Mouse (Mus musculus) stomach, embryonic 16.5 days (tissue): Measurements from ENCODE around the gene Vwa3b. TPM values are rescaled to one million over a fixed set of nuclear protein-coding genes. Genes with fewer than 3 reads are reported as not detected.

Experiments
- ATAC-seq: fragments of 200-750 bp; cut with Nextera tagmentation; 2 replicates; pipeline ENCODE4 v1.8.0; 2017; ENCODE audit warnings: moderate number of reproducible peaks, moderate TSS enrichment; ENCODE audit not compliant: insufficient read depth, low FRiP score
- H3K27ac ChIP-seq: fragments of 300-500 bp; sonication (generic); 2 replicates; pipeline ENCODE4 v1.5.1; 2014; ENCODE audit warnings: low read length
- H3K27me3 ChIP-seq: fragments of 300-500 bp; sonication (generic); 2 replicates; pipeline ENCODE4 v1.6.1; 2014; ENCODE audit warnings: low read length, control low read depth, mixed read lengths; ENCODE audit not compliant: control insufficient read depth, insufficient read depth
- H3K36me3 ChIP-seq: fragments of 300-500 bp; sonication (generic); 2 replicates; pipeline ENCODE4 v1.6.1; 2014; ENCODE audit warnings: low read length; ENCODE audit not compliant: control insufficient read depth, insufficient read depth
- H3K4me1 ChIP-seq: fragments of 300-500 bp; sonication (generic); 2 replicates; pipeline ENCODE4 v1.6.1; 2014; ENCODE audit warnings: low read length, control low read depth, mixed read lengths; ENCODE audit not compliant: control insufficient read depth, insufficient read depth
- H3K4me2 ChIP-seq: fragments of 300-500 bp; sonication (generic); 2 replicates; pipeline ENCODE4 v1.6.1; 2014; ENCODE audit warnings: low read depth, low read length, mixed read lengths
- H3K4me3 ChIP-seq: fragments of 300-500 bp; sonication (generic); replicated peaks from 2 replicates; pipeline ENCODE4 v1.5.1; 2014; ENCODE audit warnings: mild to moderate bottlenecking, low read length
- H3K9ac ChIP-seq: fragments of 300-500 bp; sonication (generic); 2 replicates; pipeline ENCODE4 v1.6.1; 2014; ENCODE audit warnings: low read length
- H3K9me3 ChIP-seq: fragments of 300-500 bp; sonication (generic); replicated peaks from 2 replicates; pipeline ENCODE4 v1.6.1; 2016; ENCODE audit warnings: low read length, control low read depth; ENCODE audit not compliant: control insufficient read depth
- WGBS: fragments of 180-500 bp; shearing (Covaris S2); extraction: QIAGEN DNeasy Blood & Tissue Kit; methylation state at CpG from one replicate; pipeline ENCODE4 v1.1.7; 2014; 5-methylcytosine and 5-hydroxymethylcytosine counted together
- polyA plus RNA-seq: library from polyadenylated mRNA; unstranded; fragments of >200 nt; fragmentation: Nextera tagmentation; extraction: Ambion mirVana; gene quantifications from 2 replicates; pipeline ENCODE4 v1.2.1, GENCODE M21; 2015

Vwa3b gene
- polyA plus RNA-seq, 1 experiment from 2014 or later = 0.37 TPM

DNA sequence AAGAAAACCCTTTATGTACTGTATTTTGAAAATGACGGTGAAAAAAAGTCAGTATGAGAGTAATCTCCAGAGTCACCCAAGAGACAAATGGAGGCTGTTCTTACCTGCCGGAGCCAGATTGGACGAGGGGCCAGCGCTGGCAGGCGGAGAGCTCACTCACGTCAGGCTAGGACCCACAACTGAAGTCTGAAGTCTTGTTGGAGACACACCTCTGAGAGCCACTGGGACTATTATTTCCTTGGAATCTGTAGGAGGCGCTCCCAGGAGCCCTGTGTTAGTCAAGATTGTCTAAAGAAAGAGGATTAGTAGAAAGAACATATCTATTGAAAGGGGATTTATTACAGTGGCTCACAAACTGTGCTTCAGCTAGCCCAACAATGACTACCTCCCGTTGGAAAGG lies 16.4 kb downstream of the Vwa3b start:
- Histone ChIP-seq H3K36me3 (no peaks in the 10 kb centered on the region), H3K27ac (no peak overlapping the region), H3K4me3 (no peak overlapping the region), H3K9ac (no peak overlapping the region), H3K4me1 (0 out of 2 replicates have a peak, but pooled peaks cover 4% of the 10 kb centered on the region), H3K9me3 (no peaks in the 10 kb centered on the region), H3K27me3 (no peaks in the 10 kb centered on the region), H3K4me2 (no peak overlapping the region)
- ATAC-seq = no peak
- 85% methylated on average over 8 of the region's 8 CpGs for WGBS

DNA sequence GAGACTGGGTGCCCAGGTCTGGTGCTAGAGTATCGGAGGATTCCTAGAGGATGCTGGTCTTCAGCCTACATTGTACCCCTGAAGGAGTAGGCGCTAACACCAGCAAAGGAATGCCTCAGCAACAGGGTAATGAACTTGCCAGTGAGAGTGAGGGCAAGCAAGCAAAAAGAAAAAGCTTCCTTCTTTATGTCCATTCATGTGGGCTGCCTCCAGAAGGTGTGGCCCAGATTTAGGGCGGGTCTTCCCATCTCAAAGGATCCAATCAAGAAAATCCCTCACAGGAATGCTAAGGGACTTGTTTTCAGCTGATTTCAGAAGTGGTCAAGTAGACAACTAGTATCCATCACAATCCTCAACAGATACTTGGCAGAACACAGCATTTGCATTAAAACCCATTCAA lies 16.8 kb downstream of the Vwa3b start:
- H3K9ac ChIP-seq = no peak overlapping the region
- ATAC-seq = no peak
- H3K4me3 ChIP-seq = no peak overlapping the region
- H3K27me3 ChIP-seq = no peaks in the 10 kb centered on the region
- no peaks in the 10 kb centered on the region for H3K36me3 ChIP-seq
- 0 out of 2 replicates have a peak, but pooled peaks cover 4% of the 10 kb centered on the region for H3K4me1 ChIP-seq
- H3K9me3 ChIP-seq = no peaks in the 10 kb centered on the region
- 87% methylated on average over 3 of the region's 3 CpGs for WGBS
- H3K27ac ChIP-seq = no peak overlapping the region
- no peak overlapping the region for H3K4me2 ChIP-seq

DNA sequence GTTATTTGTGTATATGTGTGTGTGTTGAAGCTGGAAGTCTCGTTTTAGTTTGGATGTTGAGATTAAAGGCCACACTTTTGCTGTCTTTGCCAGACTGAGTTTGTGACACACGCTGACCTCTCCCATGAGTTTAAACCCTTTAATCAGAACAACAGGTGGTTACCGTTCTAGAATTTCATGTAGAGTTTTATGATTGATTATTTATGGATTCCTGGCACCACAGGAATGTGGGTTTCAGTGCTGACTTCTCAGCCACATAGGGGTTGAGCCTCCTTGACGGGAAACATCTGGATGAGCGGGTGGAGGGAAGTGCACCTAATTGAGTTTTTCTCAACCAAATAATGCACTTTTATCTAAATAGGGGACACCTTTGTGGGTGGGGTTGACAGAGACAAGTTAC lies 19.1 kb downstream of the Vwa3b start:
- no peak overlapping the region for H3K9ac ChIP-seq
- ATAC-seq = no peak
- H3K4me2 ChIP-seq = no peak overlapping the region
- H3K27me3 ChIP-seq = no peaks in the 10 kb centered on the region
- H3K9me3 ChIP-seq = no peaks in the 10 kb centered on the region
- no peak overlapping the region for H3K27ac ChIP-seq
- H3K36me3 ChIP-seq = no peaks in the 10 kb centered on the region
- H3K4me3 ChIP-seq = no peak overlapping the region
- H3K4me1 ChIP-seq = 0 out of 2 replicates have a peak, but pooled peaks cover 4% of the 10 kb centered on the region
- WGBS = 31% methylated on average over 5 of the region's 5 CpGs

DNA sequence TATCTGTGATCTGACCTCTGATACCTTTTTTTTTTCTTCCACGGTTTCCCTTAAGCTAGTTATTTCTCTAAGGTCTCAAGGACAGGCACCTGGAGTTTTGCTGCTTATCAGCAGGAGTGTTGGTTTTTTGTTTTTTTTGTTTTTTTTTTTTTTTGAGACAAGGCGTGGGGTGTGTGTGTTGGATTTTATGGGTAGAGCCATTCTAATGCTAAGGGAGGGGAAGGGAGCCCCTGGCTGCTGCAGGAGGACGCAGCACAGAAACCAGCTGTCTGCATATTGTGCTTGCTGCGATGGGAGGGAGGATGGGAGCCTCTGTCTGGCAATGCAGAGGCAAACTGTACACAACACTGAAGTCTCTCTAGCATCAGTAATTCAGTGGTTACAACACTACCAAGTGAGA lies 22.8 kb downstream of the Vwa3b start:
- no peak for ATAC-seq
- Histone ChIP-seq H3K4me1 (0 out of 2 replicates have a peak, but pooled peaks cover 7% of the 10 kb centered on the region), H3K27ac (no peak overlapping the region), H3K36me3 (no peaks in the 10 kb centered on the region), H3K9ac (no peak overlapping the region), H3K9me3 (no peaks in the 10 kb centered on the region), H3K4me2 (no peak overlapping the region), H3K27me3 (no peaks in the 10 kb centered on the region), H3K4me3 (no peak overlapping the region)
- 28% methylated on average over 4 of the region's 4 CpGs for WGBS

DNA sequence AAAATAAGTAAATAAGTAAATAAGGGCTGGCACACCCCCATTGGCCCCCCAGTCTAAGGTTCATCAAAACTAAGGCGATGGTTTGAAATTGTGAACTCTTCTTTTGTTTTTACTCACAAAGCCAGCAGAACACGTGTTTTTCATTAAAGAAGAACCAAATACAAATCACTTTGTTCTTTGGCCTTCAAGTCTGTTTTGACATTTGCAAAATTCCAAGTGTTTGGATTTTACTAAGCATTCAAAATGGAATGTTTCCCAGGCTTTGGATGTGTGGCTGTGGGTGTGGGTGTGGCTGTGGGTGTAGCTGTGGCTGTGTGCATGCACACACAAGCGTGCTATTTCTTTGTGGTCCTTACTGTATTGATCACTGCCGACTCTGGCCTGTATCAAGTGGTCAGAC lies 27.3 kb downstream of the Vwa3b start:
- no peak for ATAC-seq
- no peak overlapping the region for H3K4me3 ChIP-seq
- 46% methylated on average over 4 of the region's 4 CpGs for WGBS

DNA sequence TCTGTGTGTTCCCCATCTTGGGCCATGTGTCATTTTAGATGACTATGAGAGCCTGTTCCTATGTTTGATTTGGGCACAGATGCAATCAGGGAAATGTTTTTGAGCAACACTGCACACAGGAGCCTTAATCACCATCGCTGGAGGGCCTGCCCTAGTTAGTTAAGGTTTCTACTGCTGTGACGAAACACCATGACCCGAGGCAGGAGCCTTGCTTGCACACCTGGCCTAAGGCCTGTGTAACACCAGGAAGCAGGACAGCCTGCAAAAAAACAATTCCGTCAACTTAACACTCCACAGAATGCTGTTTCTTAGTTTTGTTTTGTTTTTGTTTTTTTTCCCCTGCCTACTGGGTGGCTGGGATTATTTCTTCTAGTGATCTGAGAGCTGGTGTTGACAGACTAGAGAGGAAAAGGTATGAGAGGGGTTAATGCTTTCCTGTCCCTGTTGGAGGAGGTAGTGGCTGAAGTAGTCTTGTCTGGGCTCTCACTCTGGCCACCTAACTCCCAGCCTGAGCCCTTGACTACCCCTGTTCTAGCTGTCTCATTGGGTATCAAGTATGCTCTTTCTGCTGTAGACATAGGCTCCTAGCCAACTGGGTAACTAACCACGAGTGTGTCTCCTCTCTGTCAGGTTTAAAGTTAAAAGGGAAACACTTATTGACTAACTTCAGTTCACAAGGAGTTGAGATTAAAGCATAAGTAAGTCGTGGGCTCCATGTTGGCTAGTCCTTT lies 30.6 kb downstream of the Vwa3b start:
- H3K27ac ChIP-seq = no peak overlapping the region
- no peak overlapping the region for H3K4me3 ChIP-seq
- 77% methylated on average over 6 of the region's 6 CpGs for WGBS
- H3K9me3 ChIP-seq = no peaks in the 10 kb centered on the region
- no peak for ATAC-seq
- no peaks in the 10 kb centered on the region for H3K36me3 ChIP-seq
- H3K4me2 ChIP-seq = no peak overlapping the region
- no peaks in the 10 kb centered on the region for H3K27me3 ChIP-seq
- 0 out of 2 replicates have a peak, but pooled peaks cover 4% of the 10 kb centered on the region for H3K4me1 ChIP-seq
- H3K9ac ChIP-seq = no peak overlapping the region

More for the DNA sequence above, 27.3 kb downstream of the Vwa3b start:
- Histone ChIP-seq H3K4me1 (0 out of 2 replicates have a peak, but pooled peaks cover 4% of the 10 kb centered on the region), H3K4me2 (no peak overlapping the region), H3K36me3 (no peaks in the 10 kb centered on the region), H3K9me3 (no peaks in the 10 kb centered on the region), H3K27ac (no peak overlapping the region), H3K27me3 (no peaks in the 10 kb centered on the region), H3K9ac (no peak overlapping the region)

DNA sequence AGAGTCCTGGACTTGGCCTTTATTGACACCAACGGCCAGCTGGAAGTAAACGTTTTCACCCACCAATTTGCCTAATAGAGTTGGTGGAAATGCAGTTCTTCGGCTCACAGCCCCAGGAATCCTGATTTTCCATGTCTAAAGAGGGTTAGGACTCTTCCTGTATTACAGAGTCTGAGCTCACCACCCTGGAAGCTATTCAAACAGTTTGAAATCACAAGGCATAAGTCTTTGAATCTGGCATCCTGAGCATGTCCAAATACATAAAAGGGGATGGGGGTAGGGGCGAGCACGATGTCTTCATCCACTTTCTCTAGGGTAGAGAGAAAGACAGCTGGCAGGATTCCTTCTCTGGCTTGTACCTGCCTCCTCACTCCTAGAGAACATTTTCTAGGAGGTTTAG lies 34.5 kb downstream of the Vwa3b start:
- Histone ChIP-seq H3K27me3 (no peaks in the 10 kb centered on the region), H3K4me2 (no peak overlapping the region), H3K9me3 (no peaks in the 10 kb centered on the region), H3K4me1 (no peaks in the 10 kb centered on the region), H3K27ac (0 out of 2 replicates have a peak overlapping the region, but pooled peaks have one; percentile 44), H3K36me3 (no peaks in the 10 kb centered on the region), H3K9ac (no peak overlapping the region), H3K4me3 (no peak overlapping the region)
- no peak for ATAC-seq
- 70% methylated on average over 5 of the region's 5 CpGs for whole genome bisulfite sequencing

DNA sequence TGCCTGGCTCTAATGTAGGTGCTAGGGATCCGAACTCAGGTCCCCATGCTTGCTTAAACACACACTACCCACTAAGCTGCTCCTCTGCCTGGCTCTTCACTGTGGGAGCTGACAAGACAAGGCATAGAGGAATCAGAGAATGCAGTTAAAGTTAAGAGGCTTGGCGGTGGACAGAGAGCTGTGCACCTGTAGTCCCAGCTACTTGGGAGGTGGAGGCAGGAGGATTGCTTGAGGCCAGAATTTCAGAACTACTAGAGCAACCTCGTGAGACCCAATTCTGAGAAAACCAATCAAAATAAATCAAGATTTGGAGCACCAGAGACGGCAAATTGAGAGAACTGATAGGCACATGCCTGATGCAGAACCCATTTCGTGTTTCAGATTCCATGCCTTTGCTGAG lies 36.7 kb downstream of the Vwa3b start:
- no peak overlapping the region for H3K4me3 ChIP-seq
- H3K9ac ChIP-seq = no peak overlapping the region
- H3K36me3 ChIP-seq = no peaks in the 10 kb centered on the region
- H3K4me1 ChIP-seq = no peaks in the 10 kb centered on the region
- 82% methylated on average over 5 of the region's 5 CpGs for WGBS
- no peaks in the 10 kb centered on the region for H3K27me3 ChIP-seq
- H3K4me2 ChIP-seq = no peak overlapping the region
- no peak overlapping the region for H3K27ac ChIP-seq
- no peaks in the 10 kb centered on the region for H3K9me3 ChIP-seq
- no peak for ATAC-seq

DNA sequence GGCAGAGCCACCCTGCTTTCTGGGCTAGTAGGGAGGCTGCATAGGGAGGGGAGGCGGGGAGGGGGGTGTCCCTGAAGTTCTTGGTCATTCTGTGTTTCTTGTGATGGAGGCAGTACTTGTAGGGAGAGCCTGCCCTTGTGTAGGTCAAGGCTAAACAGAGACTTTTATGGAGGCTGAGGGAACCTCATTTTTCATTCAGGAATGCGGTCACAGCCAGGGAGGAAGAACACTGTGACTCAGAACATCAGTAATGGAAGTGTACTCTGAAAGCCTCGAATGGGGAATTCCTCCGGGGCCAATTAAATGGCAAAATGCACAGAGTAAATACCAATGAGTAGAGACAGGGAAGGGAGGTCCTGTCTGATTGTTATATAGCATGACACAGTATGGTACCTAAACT lies 37.4 kb downstream of the Vwa3b start:
- 61% methylated on average over 4 of the region's 4 CpGs for WGBS
- no peak overlapping the region for H3K27ac ChIP-seq
- no peak for ATAC-seq
- no peaks in the 10 kb centered on the region for H3K36me3 ChIP-seq
- H3K4me3 ChIP-seq = no peak overlapping the region
- no peaks in the 10 kb centered on the region for H3K4me1 ChIP-seq
- H3K27me3 ChIP-seq = no peaks in the 10 kb centered on the region
- no peaks in the 10 kb centered on the region for H3K9me3 ChIP-seq
- H3K9ac ChIP-seq = no peak overlapping the region
- H3K4me2 ChIP-seq = no peak overlapping the region
